Mouse (Mus musculus): ENCODE measurements around the gene Bmp15. TPM values are rescaled to one million over a fixed set of nuclear protein-coding genes. Genes with fewer than 3 reads are reported as not detected.

Gene Bmp15
- total RNA-seq (2021): under 1 TPM; 0.15 to 0.22 TPM

GRCm38 (mm10) chrX:6320621-6321020 lies at the start of gene Bmp15:
Gene Bmp15 (minus strand): TSS chrX:6320721.
- intact Hi-C loops (cut with DNase I): loop anchor here (5.0 kb wide), 1 partner anchor 202 kb away; no protein-coding TSS in a partner anchor
- no peak for DNase-seq

- DNase-seq: no peak
- intact Hi-C loops (cut with DNase I): no loop called here
Measured at GRCm38 (mm10) chrX:6368822-6369221, 48.3 kb upstream of the Bmp15 start.

- intact Hi-C loops (cut with DNase I): no loop called here
- DNase-seq: no peak
Measured at GRCm38 (mm10) chrX:6357503-6358114, 37.1 kb upstream of the Bmp15 start.

GRCm38 (mm10) chrX:6356876-6357275 lies 36.4 kb upstream of the Bmp15 start:
- intact Hi-C loops (cut with DNase I): no loop called here
- DNase-seq: no peak

GRCm38 (mm10) chrX:6345273-6345959 lies 24.9 kb upstream of the Bmp15 start:
- intact Hi-C loops (cut with DNase I): no loop called here
- no peak for DNase-seq

- intact Hi-C loops (cut with DNase I): loop anchor here (2.0 to 5.0 kb wide), 2 partner anchors 151 to 198 kb away; no protein-coding TSS in a partner anchor
- peak; percentile 2 to 17 for DNase-seq
Measured at GRCm38 (mm10) chrX:6324056-6324455, 3.5 kb upstream of the Bmp15 start.

GRCm38 (mm10) chrX:6317747-6318146 lies 2.8 kb downstream of the Bmp15 start:
- intact Hi-C loops (cut with DNase I): no loop called here
- DNase-seq: peak; percentile 3 to 6

Other genes starting within 250 kb of the Bmp15 start
- not detected for gene AU022751, start 237.3 kb downstream of the Bmp15 start, total RNA-seq (2021)
- 1 to 10 TPM in 1 of 2 experiments, under 1 TPM in 1; 0.84 to 1.2 TPM for gene Nudt10, start 147.7 kb downstream of the Bmp15 start, total RNA-seq (2021)
- gene Shroom4, start 79.1 kb upstream of the Bmp15 start, total RNA-seq (2021): 10 to 100 TPM; 21.4 to 23.0 TPM